15 mouse cellular contexts compared by ENCODE assay signal in the genomic region with DNA sequence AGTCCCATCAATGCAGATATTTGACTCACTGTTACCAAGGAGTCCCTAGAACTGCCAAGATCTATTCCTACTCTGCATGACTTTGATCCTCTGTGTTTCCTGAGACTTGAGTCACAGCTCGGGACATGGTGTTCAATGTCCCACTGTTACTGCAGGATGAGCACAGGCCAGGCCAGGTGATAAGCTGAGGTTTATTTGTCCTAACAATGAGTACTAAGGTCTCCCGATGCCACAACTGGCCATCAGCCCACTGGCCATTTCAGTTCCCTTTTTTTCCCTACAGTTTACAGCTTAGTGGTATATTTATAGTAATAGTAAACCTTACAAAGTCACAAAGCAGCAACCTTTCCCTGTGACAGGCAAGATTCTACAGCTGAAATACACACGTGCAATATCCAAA.
"Had no signal": no experiment of that assay in that cellular context is flagged by ENCODE, and none has a peak within 500 bp of the region (broad histone marks: within the 10 kb centered on the region; RNA-seq: fewer than 3 reads in every experiment).

No protein-coding gene starts in this region.

- H3K9ac ChIP-seq: limb, embryonic 13.5 days; lung, embryonic 15.5 days; midbrain, embryonic 12.5 days; neural tube, embryonic 13.5 days had no signal

- H3K4me2 ChIP-seq: limb, embryonic 13.5 days; liver, embryonic 11.5 days; lung, embryonic 15.5 days; midbrain, embryonic 12.5 days; neural tube, embryonic 13.5 days had no signal

- H3K9me3 ChIP-seq: lung, embryonic 15.5 days; midbrain, embryonic 12.5 days; neural tube, embryonic 13.5 days had no signal

- H3K36me3 ChIP-seq: lung, embryonic 15.5 days had no signal

- DNase-seq: kidney, postnatal 14 days; left cerebral cortex, postnatal 4 days; lung, postnatal 14 days; retina, postnatal 1 day; right cerebral cortex, postnatal 4 days; spleen, adult 18-20 months; thymus, adult 2 months; thymus, postnatal 25 days had no signal

- ATAC-seq: midbrain, embryonic 16.5 days had no signal

- H3K4me3 ChIP-seq: limb, embryonic 13.5 days; lung, embryonic 15.5 days; midbrain, embryonic 12.5 days; neural tube, embryonic 13.5 days had no signal

- H3K27ac ChIP-seq: limb, embryonic 13.5 days; lung, embryonic 15.5 days; macrophage; midbrain, embryonic 12.5 days; neural tube, embryonic 13.5 days had no signal

- H3K27me3 ChIP-seq: limb, embryonic 13.5 days; lung, embryonic 15.5 days; midbrain, embryonic 12.5 days; neural tube, embryonic 13.5 days had no signal

- H3K4me1 ChIP-seq: midbrain, embryonic 12.5 days; neural tube, embryonic 13.5 days had no signal
